Mouse (Mus musculus) kidney, embryonic 14.5 days (tissue): ENCODE results near the gene Mettl1. TPM values are rescaled to one million over a fixed set of nuclear protein-coding genes. Genes with fewer than 3 reads are reported as not detected.
A peak's percentile ranks its signal among the peaks of the same experiment; 100 is the strongest.

Source experiments
- ATAC-seq: fragments of 200-750 bp; cut with Nextera tagmentation; 2 replicates; pipeline ENCODE4 v1.8.0; 2017; ENCODE audit warnings: moderate number of reproducible peaks, mild to moderate bottlenecking, moderate TSS enrichment, moderate library complexity; ENCODE audit not compliant: low FRiP score, low TSS enrichment
- H3K27ac ChIP-seq: fragments of 300-500 bp; sonication (generic); 2 replicates; pipeline ENCODE4 v1.5.1; 2014; ENCODE audit warnings: low read depth, mild to moderate bottlenecking, low read length, moderate library complexity, mixed read lengths
- H3K27me3 ChIP-seq: fragments of 300-500 bp; sonication (generic); 2 replicates; pipeline ENCODE4 v1.6.1; 2014; ENCODE audit warnings: mild to moderate bottlenecking, low read length; ENCODE audit not compliant: control insufficient read depth, insufficient read depth
- H3K36me3 ChIP-seq: fragments of 300-500 bp; sonication (generic); 2 replicates; pipeline ENCODE4 v1.6.1; 2014; ENCODE audit warnings: low read length, mixed read lengths; ENCODE audit not compliant: control insufficient read depth, insufficient read depth
- H3K4me1 ChIP-seq: fragments of 300-500 bp; sonication (generic); 2 replicates; pipeline ENCODE4 v1.6.1; 2014; ENCODE audit warnings: low read length, mixed read lengths; ENCODE audit not compliant: control insufficient read depth, insufficient read depth
- H3K4me2 ChIP-seq: fragments of 300-500 bp; sonication (generic); replicated peaks from 2 replicates; pipeline ENCODE4 v1.6.1; 2014; ENCODE audit warnings: low read depth, mild to moderate bottlenecking, low read length
- H3K4me3 ChIP-seq: fragments of 300-500 bp; sonication (generic); 2 replicates; pipeline ENCODE4 v1.5.1; 2014; ENCODE audit warnings: mild to moderate bottlenecking, low read length
- H3K9ac ChIP-seq: fragments of 300-500 bp; sonication (generic); 2 replicates; pipeline ENCODE4 v1.6.1; 2014; ENCODE audit warnings: low read depth, mild to moderate bottlenecking, low read length, moderate library complexity
- H3K9me3 ChIP-seq: fragments of 300-500 bp; sonication (generic); 2 replicates; pipeline ENCODE4 v1.6.1; 2016; ENCODE audit warnings: low read length; ENCODE audit not compliant: control insufficient read depth
- WGBS: fragments of 180-500 bp; shearing (Covaris S2); extraction: QIAGEN DNeasy Blood & Tissue Kit; methylation state at CpG from one replicate; pipeline ENCODE4 v1.1.7; 2014; 5-methylcytosine and 5-hydroxymethylcytosine counted together
- polyA plus RNA-seq: library from polyadenylated mRNA; unstranded; fragments of >200 nt; fragmentation: Nextera tagmentation; extraction: Ambion mirVana; gene quantifications from 2 replicates; pipeline ENCODE4 v1.2.1, GENCODE M21; 2014

Gene Mettl1
- polyA plus RNA-seq, 1 experiment from 2014 or later = 69.5 TPM

DNA sequence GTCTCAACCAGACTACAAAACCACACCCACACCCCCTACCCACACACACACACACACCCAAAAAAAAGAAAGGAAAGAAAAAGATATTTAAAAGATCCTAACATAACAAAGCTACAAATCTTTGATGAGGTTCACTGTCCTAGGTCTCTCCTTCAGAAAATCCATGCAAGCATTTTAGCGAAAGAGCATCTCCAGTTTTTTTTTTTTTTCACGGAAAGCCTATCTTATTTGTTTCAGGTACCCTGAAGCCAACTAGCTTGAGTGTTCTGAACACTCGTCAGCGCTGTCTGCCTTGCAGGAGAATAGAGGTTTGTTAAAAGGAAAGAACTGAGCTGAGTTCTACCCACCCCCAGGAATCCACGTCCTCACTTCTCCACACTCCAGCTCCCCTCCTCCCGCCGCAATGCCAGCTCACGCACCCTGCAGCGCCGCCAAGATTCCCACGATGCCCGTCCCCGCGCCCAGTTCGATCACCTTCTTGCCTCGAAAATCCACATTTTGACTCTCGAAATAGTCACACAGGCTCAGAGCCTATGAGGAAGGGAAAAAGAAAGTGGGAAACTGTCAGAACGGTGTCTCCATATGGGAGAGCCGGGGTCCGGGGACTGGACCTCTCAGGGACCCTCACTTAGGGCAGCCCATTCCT lies 522 bp upstream of the Mettl1 start:
- H3K27ac ChIP-seq = no peak overlapping the region
- 2% methylated on average over 20 of the region's 20 CpGs for WGBS
- no peak for ATAC-seq
- peak overlapping the region; percentile 77 for H3K9ac ChIP-seq
- peak overlapping the region; percentile 85 for H3K4me3 ChIP-seq
- H3K4me1 ChIP-seq = peaks cover 11% of the 10 kb centered on the region
- H3K9me3 ChIP-seq = no peaks in the 10 kb centered on the region
- peaks cover 16% of the 10 kb centered on the region; the same call in 1 of the 2 replicates for H3K36me3 ChIP-seq
- peaks cover 3% of the 10 kb centered on the region; the same call in 1 of the 2 replicates for H3K27me3 ChIP-seq
- peak overlapping the region; percentile 85 for H3K4me2 ChIP-seq

DNA sequence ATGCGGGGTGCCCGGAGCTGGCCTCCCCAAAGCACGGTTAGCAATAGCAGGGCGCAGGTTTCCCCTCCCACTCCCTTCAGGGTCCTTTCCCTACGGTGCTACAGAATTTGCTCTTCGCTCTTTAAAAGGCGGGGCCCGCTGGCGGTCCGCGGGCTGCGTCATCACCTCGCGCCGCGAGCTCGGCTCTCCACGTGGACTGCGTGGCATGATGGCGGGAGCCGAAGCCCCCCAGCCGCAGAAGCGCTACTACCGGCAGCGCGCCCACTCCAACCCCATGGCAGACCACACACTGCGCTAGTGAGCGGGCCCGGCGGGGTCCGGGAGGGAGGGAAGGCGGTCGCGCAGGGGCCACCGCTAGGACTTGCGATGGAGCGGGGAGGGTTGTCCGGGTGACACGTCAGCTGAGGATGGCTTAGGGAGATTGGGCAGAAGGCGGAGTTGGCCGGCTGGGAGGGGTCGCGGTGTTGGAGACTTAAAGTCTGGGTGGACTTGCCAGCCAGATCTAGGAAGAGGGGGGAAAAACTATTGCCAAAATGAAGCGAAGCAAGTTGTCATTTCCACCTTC lies 642 bp downstream of the Mettl1 start:
- Histone ChIP-seq H3K4me2 (peak overlapping the region; percentile 85), H3K9ac (peak overlapping the region; percentile 77), H3K4me3 (peak overlapping the region; percentile 85), H3K27me3 (peaks cover 3% of the 10 kb centered on the region; the same call in 1 of the 2 replicates), H3K36me3 (peaks cover 16% of the 10 kb centered on the region), H3K9me3 (no peaks in the 10 kb centered on the region), H3K27ac (peak overlapping the region; percentile 73; the same call in 1 of the 2 replicates), H3K4me1 (peaks cover 11% of the 10 kb centered on the region)
- peak; percentile 86 for ATAC-seq
- under 1% methylated on average over 44 of the region's 44 CpGs for WGBS

- H3K9me3 ChIP-seq = no peaks in the 10 kb centered on the region
- peak overlapping the region; percentile 85 for H3K4me2 ChIP-seq
- peaks cover 16% of the 10 kb centered on the region for H3K36me3 ChIP-seq
- peaks cover 11% of the 10 kb centered on the region for H3K4me1 ChIP-seq
- peak overlapping the region; percentile 85 for H3K4me3 ChIP-seq
- peaks cover 5% of the 10 kb centered on the region for H3K27me3 ChIP-seq
- H3K27ac ChIP-seq = peak overlapping the region; percentile 73
- WGBS = 19% methylated on average over 5 of the region's 5 CpGs
- ATAC-seq = no peak
- peak overlapping the region; percentile 77 for H3K9ac ChIP-seq
Measured at GRCm38 (mm10) chr10:127042468-127043115, 1.4 kb downstream of the Mettl1 start.

- peaks cover 11% of the 10 kb centered on the region for H3K4me1 ChIP-seq
- H3K9me3 ChIP-seq = no peaks in the 10 kb centered on the region
- H3K4me3 ChIP-seq = peak overlapping the region; percentile 85; the same call in 1 of the 2 replicates
- H3K36me3 ChIP-seq = peaks cover 16% of the 10 kb centered on the region
- peak overlapping the region; percentile 85; the same call in 1 of the 2 replicates for H3K4me2 ChIP-seq
- peak overlapping the region; percentile 11; the same call in 1 of the 2 replicates for H3K27ac ChIP-seq
- ATAC-seq = no peak; the same call in 1 of the 2 replicates
- peaks cover 11% of the 10 kb centered on the region for H3K27me3 ChIP-seq
- 50% methylated on average over 6 of the region's 6 CpGs for WGBS
- no peak overlapping the region for H3K9ac ChIP-seq
Measured at GRCm38 (mm10) chr10:127043187-127043586, 2.0 kb downstream of the Mettl1 start.

GRCm38 (mm10) chr10:127047954-127048353 lies 6.7 kb downstream of the Mettl1 start, which contains the start of gene Cyp27b1:
Gene Cyp27b1 (plus strand): TSS chr10:127048250.
- 23% methylated on average over 5 of the region's 5 CpGs for WGBS

GRCm38 (mm10) chr10:127048608-127049394 lies 7.6 kb downstream of the Mettl1 start:
- peak overlapping the region; percentile 24; the same call in 1 of the 2 replicates for H3K9ac ChIP-seq

More at GRCm38 (mm10) chr10:127047954-127048353, 6.7 kb downstream of the Mettl1 start, which contains the start of gene Cyp27b1:
- H3K36me3 ChIP-seq = peaks cover 16% of the 10 kb centered on the region
- H3K4me1 ChIP-seq = peaks cover 13% of the 10 kb centered on the region; the same call in 1 of the 2 replicates
- no peak for ATAC-seq
- peak within 1 kb of the TSS; percentile 24; the same call in 1 of the 2 replicates for H3K9ac ChIP-seq
- peak within 1 kb of the TSS; percentile 22 for H3K4me3 ChIP-seq
- H3K9me3 ChIP-seq = no peaks in the 10 kb centered on the region
- H3K27ac ChIP-seq = no peak within 1 kb of the TSS
- peak within 1 kb of the TSS; percentile 8 for H3K4me2 ChIP-seq
- peaks cover 32% of the 10 kb centered on the region for H3K27me3 ChIP-seq

DNA sequence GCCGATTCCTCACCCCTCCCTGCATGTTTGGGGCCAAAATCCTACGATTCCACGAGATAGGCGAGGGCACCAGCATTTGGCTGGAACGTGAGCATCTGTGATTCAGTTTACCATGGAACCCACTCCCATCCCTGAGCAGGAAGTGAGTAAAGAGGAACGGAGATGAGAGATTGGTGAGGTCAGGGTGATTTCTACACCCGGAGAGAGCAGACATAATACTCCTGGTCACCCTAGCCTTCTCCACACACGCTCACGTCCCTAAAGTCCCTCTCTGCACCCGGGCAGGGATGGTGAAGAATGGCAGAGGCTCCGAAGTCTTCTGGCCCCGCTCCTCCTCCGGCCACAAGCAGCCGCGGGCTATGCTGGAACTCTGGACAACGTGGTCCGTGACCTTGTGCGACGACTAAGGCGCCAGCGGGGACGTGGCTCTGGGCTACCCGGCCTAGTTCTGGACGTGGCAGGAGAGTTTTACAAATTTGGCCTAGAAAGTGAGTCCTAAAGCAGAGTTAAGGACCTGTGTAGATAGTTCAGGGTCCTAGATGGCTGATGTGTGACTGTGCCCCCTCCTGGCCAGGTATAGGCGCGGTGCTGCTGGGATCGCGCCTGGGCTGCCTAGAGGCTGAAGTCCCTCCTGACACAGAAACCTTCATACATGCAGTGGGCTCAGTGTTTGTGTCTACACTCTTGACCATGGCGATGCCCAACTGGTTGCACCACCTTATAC lies 8.3 kb downstream of the Mettl1 start:
- ATAC-seq = peak; percentile 24; the same call in 1 of the 2 replicates
- Histone ChIP-seq H3K36me3 (peaks cover 5% of the 10 kb centered on the region), H3K4me3 (peak overlapping the region; percentile 22), H3K9me3 (no peaks in the 10 kb centered on the region), H3K4me2 (peak overlapping the region; percentile 8), H3K9ac (peak overlapping the region; percentile 24; the same call in 1 of the 2 replicates), H3K27me3 (peaks cover 32% of the 10 kb centered on the region), H3K27ac (no peak overlapping the region), H3K4me1 (peaks cover 9% of the 10 kb centered on the region; the same call in 1 of the 2 replicates)
- WGBS = 2% methylated on average over 29 of the region's 29 CpGs

More at GRCm38 (mm10) chr10:127048608-127049394, 7.6 kb downstream of the Mettl1 start:
- peak overlapping the region; percentile 22 for H3K4me3 ChIP-seq
- no peak for ATAC-seq
- H3K9me3 ChIP-seq = no peaks in the 10 kb centered on the region
- no peak overlapping the region for H3K27ac ChIP-seq
- H3K36me3 ChIP-seq = peaks cover 10% of the 10 kb centered on the region
- H3K4me1 ChIP-seq = peaks cover 9% of the 10 kb centered on the region; the same call in 1 of the 2 replicates
- H3K4me2 ChIP-seq = peak overlapping the region; percentile 8
- 4% methylated on average over 35 of the region's 35 CpGs for WGBS
- H3K27me3 ChIP-seq = peaks cover 32% of the 10 kb centered on the region

DNA sequence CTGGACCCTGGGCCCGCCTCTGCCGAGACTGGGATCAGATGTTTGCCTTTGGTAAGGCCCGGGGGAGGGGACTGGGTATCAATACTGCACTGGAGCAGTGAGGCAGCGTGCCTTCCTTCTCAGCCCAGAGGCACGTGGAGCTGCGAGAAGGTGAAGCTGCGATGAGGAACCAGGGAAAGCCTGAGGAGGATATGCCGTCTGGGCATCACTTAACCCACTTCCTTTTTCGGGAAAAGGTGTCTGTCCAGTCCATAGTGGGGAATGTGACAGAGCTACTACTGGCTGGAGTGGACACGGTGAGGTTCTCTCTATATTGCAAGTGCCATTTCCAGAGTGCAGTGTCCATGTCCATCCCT lies 8.9 kb downstream of the Mettl1 start:
- H3K9ac ChIP-seq = no peak overlapping the region
- ATAC-seq = 0 out of 2 replicates have a peak, but pooled peaks have one; percentile 33
- no peaks in the 10 kb centered on the region for H3K9me3 ChIP-seq
- H3K4me3 ChIP-seq = no peak overlapping the region
- H3K27ac ChIP-seq = no peak overlapping the region
- H3K27me3 ChIP-seq = peaks cover 32% of the 10 kb centered on the region
- 20% methylated on average over 10 of the region's 10 CpGs for WGBS
- H3K4me2 ChIP-seq = no peak overlapping the region
- no peaks in the 10 kb centered on the region; the same call in none of the 2 replicates for H3K36me3 ChIP-seq
- H3K4me1 ChIP-seq = peaks cover 9% of the 10 kb centered on the region; the same call in 1 of the 2 replicates
